Mouse (Mus musculus): ENCODE measurements around the gene Cadm3. TPM values are rescaled to one million over a fixed set of nuclear protein-coding genes. Genes with fewer than 3 reads are reported as not detected.

Gene Cadm3
- polyA plus RNA-seq, 1 experiment from 2014 or later: 1.3 TPM

- no peak overlapping the region for H3K27ac ChIP-seq
- no peak overlapping the region for H3K9ac ChIP-seq
- no peak for ATAC-seq (replicated peaks; ENCODE audit: low FRiP score)
- no peaks in the 10 kb centered on the region for H3K9me3 ChIP-seq (replicated peaks)
- no peaks in the 10 kb centered on the region for H3K4me1 ChIP-seq
- 75% methylated on average over 7 of the region's 7 CpGs for WGBS
- H3K36me3 ChIP-seq: no peaks in the 10 kb centered on the region
- no peaks in the 10 kb centered on the region for H3K27me3 ChIP-seq
- H3K4me2 ChIP-seq: no peak overlapping the region
- H3K4me3 ChIP-seq (replicated peaks): no peak overlapping the region
Observed at GRCm38 (mm10) chr1:173355107-173355846, 12.2 kb downstream of the Cadm3 start.

- Histone ChIP-seq H3K4me2 (peak within 1 kb of the TSS; percentile 52), H3K9me3 (replicated peaks) (no peaks in the 10 kb centered on the region), H3K4me3 (replicated peaks) (peak within 1 kb of the TSS; percentile 25), H3K4me1 (no peaks in the 10 kb centered on the region), H3K27ac (no peak within 1 kb of the TSS), H3K27me3 (no peaks in the 10 kb centered on the region), H3K36me3 (no peaks in the 10 kb centered on the region), H3K9ac (0 out of 2 replicates have a peak within 1 kb of the TSS, but pooled peaks have one; percentile 14)
- WGBS: 11% methylated on average over 10 of the region's 10 CpGs
- ATAC-seq (replicated peaks; ENCODE audit: low FRiP score): peak; percentile 69
Observed at GRCm38 (mm10) chr1:173350372-173350957, 17.0 kb downstream of the Cadm3 start, which contains the start of gene Aim2. Gene Aim2, plus strand, starts transcription at chr1:173350879.

- Histone ChIP-seq H3K4me1 (no peaks in the 10 kb centered on the region), H3K4me3 (replicated peaks) (peak overlapping the region; percentile 25), H3K27ac (no peak overlapping the region), H3K9me3 (replicated peaks) (no peaks in the 10 kb centered on the region), H3K4me2 (peak overlapping the region; percentile 52), H3K36me3 (no peaks in the 10 kb centered on the region), H3K9ac (0 out of 2 replicates have a peak overlapping the region, but pooled peaks have one; percentile 14), H3K27me3 (no peaks in the 10 kb centered on the region)
- 3% methylated on average over 6 of the region's 6 CpGs for WGBS
- ATAC-seq (replicated peaks; ENCODE audit: low FRiP score): peak; percentile 90
Observed at GRCm38 (mm10) chr1:173349946-173350345, 17.5 kb downstream of the Cadm3 start.

GRCm38 (mm10) chr1:173349192-173349591 lies 18.3 kb downstream of the Cadm3 start:
- no peak overlapping the region for H3K9ac ChIP-seq
- H3K36me3 ChIP-seq: no peaks in the 10 kb centered on the region
- H3K4me2 ChIP-seq: no peak overlapping the region
- H3K27ac ChIP-seq: no peak overlapping the region
- WGBS: 70% methylated on average over 5 of the region's 5 CpGs
- no peaks in the 10 kb centered on the region for H3K4me1 ChIP-seq
- no peak overlapping the region for H3K4me3 ChIP-seq (replicated peaks)
- H3K27me3 ChIP-seq: no peaks in the 10 kb centered on the region
- no peak for ATAC-seq (replicated peaks; ENCODE audit: low FRiP score)
- H3K9me3 ChIP-seq (replicated peaks): no peaks in the 10 kb centered on the region

- no peaks in the 10 kb centered on the region for H3K36me3 ChIP-seq
- H3K27ac ChIP-seq: no peak overlapping the region
- no peak overlapping the region for H3K4me2 ChIP-seq
- no peak overlapping the region for H3K9ac ChIP-seq
- 21% methylated on average over 1 of the region's 1 CpGs for WGBS
- H3K4me1 ChIP-seq: no peaks in the 10 kb centered on the region
- no peak overlapping the region for H3K4me3 ChIP-seq (replicated peaks)
- H3K27me3 ChIP-seq: no peaks in the 10 kb centered on the region
- no peak for ATAC-seq (replicated peaks; ENCODE audit: low FRiP score)
- H3K9me3 ChIP-seq (replicated peaks): no peaks in the 10 kb centered on the region
Observed at GRCm38 (mm10) chr1:173348527-173348926, 19.0 kb downstream of the Cadm3 start.

- 88% methylated on average over 4 of the region's 4 CpGs for WGBS
Observed at GRCm38 (mm10) chr1:173345112-173345511, 22.4 kb downstream of the Cadm3 start.

GRCm38 (mm10) chr1:173343934-173344333 lies 23.6 kb downstream of the Cadm3 start:
- no peak overlapping the region for H3K4me2 ChIP-seq
- H3K9me3 ChIP-seq (replicated peaks): no peaks in the 10 kb centered on the region
- H3K4me1 ChIP-seq: no peaks in the 10 kb centered on the region
- ATAC-seq (replicated peaks; ENCODE audit: low FRiP score): no peak
- no peaks in the 10 kb centered on the region for H3K27me3 ChIP-seq
- no peak overlapping the region for H3K9ac ChIP-seq
- 80% methylated on average over 3 of the region's 3 CpGs for WGBS
- H3K27ac ChIP-seq: no peak overlapping the region
- no peak overlapping the region for H3K4me3 ChIP-seq (replicated peaks)
- no peaks in the 10 kb centered on the region for H3K36me3 ChIP-seq

More at GRCm38 (mm10) chr1:173345112-173345511, 22.4 kb downstream of the Cadm3 start:
- ATAC-seq (replicated peaks; ENCODE audit: low FRiP score): no peak
- Histone ChIP-seq H3K27me3 (no peaks in the 10 kb centered on the region), H3K9ac (no peak overlapping the region), H3K27ac (no peak overlapping the region), H3K4me2 (no peak overlapping the region), H3K4me3 (replicated peaks) (no peak overlapping the region), H3K4me1 (no peaks in the 10 kb centered on the region), H3K36me3 (no peaks in the 10 kb centered on the region), H3K9me3 (replicated peaks) (no peaks in the 10 kb centered on the region)

- no peaks in the 10 kb centered on the region for H3K9me3 ChIP-seq (replicated peaks)
- no peak overlapping the region for H3K4me2 ChIP-seq
- H3K36me3 ChIP-seq: no peaks in the 10 kb centered on the region
- 80% methylated on average over 1 of the region's 1 CpGs for WGBS
- H3K27me3 ChIP-seq: no peaks in the 10 kb centered on the region
- ATAC-seq (replicated peaks; ENCODE audit: low FRiP score): no peak
- no peak overlapping the region for H3K9ac ChIP-seq
- no peaks in the 10 kb centered on the region for H3K4me1 ChIP-seq
- H3K4me3 ChIP-seq (replicated peaks): no peak overlapping the region
- H3K27ac ChIP-seq: no peak overlapping the region
Observed at GRCm38 (mm10) chr1:173342425-173342824, 25.1 kb downstream of the Cadm3 start.

GRCm38 (mm10) chr1:173339543-173339942 lies 28.0 kb downstream of the Cadm3 start:
- H3K27ac ChIP-seq: no peak overlapping the region
- no peaks in the 10 kb centered on the region for H3K27me3 ChIP-seq
- no peak overlapping the region for H3K9ac ChIP-seq
- 8% methylated on average over 2 of the region's 2 CpGs for WGBS
- 0 out of 2 replicates have a peak, but pooled peaks have one; percentile 65 for ATAC-seq (replicated peaks; ENCODE audit: low FRiP score)
- H3K4me3 ChIP-seq (replicated peaks): no peak overlapping the region
- no peaks in the 10 kb centered on the region for H3K36me3 ChIP-seq
- H3K4me1 ChIP-seq: no peaks in the 10 kb centered on the region
- H3K4me2 ChIP-seq: no peak overlapping the region
- H3K9me3 ChIP-seq (replicated peaks): no peaks in the 10 kb centered on the region

- Histone ChIP-seq H3K9me3 (replicated peaks) (no peaks in the 10 kb centered on the region), H3K27ac (no peak overlapping the region), H3K36me3 (no peaks in the 10 kb centered on the region), H3K4me3 (replicated peaks) (no peak overlapping the region), H3K4me1 (no peaks in the 10 kb centered on the region), H3K27me3 (no peaks in the 10 kb centered on the region), H3K9ac (no peak overlapping the region), H3K4me2 (no peak overlapping the region)
- 87% methylated on average over 10 of the region's 10 CpGs for WGBS
- no peak for ATAC-seq (replicated peaks; ENCODE audit: low FRiP score)
Observed at GRCm38 (mm10) chr1:173337008-173337407, 30.5 kb downstream of the Cadm3 start.

- Histone ChIP-seq H3K36me3 (no peaks in the 10 kb centered on the region), H3K4me1 (no peaks in the 10 kb centered on the region), H3K9me3 (replicated peaks) (no peaks in the 10 kb centered on the region), H3K9ac (no peak overlapping the region), H3K4me3 (replicated peaks) (no peak overlapping the region), H3K27ac (no peak overlapping the region), H3K4me2 (no peak overlapping the region), H3K27me3 (no peaks in the 10 kb centered on the region)
- no peak for ATAC-seq (replicated peaks; ENCODE audit: low FRiP score)
- WGBS: 43% methylated on average over 11 of the region's 11 CpGs
Observed at GRCm38 (mm10) chr1:173335903-173336302, 31.6 kb downstream of the Cadm3 start.

- Histone ChIP-seq H3K4me2 (no peak within 1 kb of the TSS), H3K27ac (no peak within 1 kb of the TSS), H3K9me3 (replicated peaks) (no peaks in the 10 kb centered on the region), H3K4me3 (replicated peaks) (no peak within 1 kb of the TSS), H3K36me3 (no peaks in the 10 kb centered on the region), H3K27me3 (no peaks in the 10 kb centered on the region), H3K4me1 (no peaks in the 10 kb centered on the region), H3K9ac (no peak within 1 kb of the TSS)
- WGBS: 68% methylated on average over 9 of the region's 9 CpGs
- ATAC-seq (replicated peaks; ENCODE audit: low FRiP score): peak; percentile 89
Observed at GRCm38 (mm10) chr1:173333312-173334253, 33.9 kb downstream of the Cadm3 start, which contains the start of gene Ackr1. Gene Ackr1, minus strand, starts transcription at chr1:173333750.

Data from kidney, embryonic 15.5 days (tissue).